In genomic region chr1:153168293-153168692, GRCm38 (mm10) we compare ENCODE assay signal across 16 mouse cellular contexts. TPM values are rescaled to one million over a fixed set of nuclear protein-coding genes. Genes with fewer than 3 reads are reported as not detected.
"Had no signal": no experiment of that assay in that cellular context is flagged by ENCODE, and none has a peak within 500 bp of the region (broad histone marks: within the 10 kb centered on the region; RNA-seq: fewer than 3 reads in every experiment).

No protein-coding gene starts in this region.

- H3K36me3 ChIP-seq: kidney, embryonic 15.5 days; limb, embryonic 12.5 days; midbrain, embryonic 10.5 days; neural tube, embryonic 15.5 days had no signal

- H3K4me2 ChIP-seq: kidney, embryonic 15.5 days; limb, embryonic 12.5 days; neural tube, embryonic 15.5 days had no signal

- DNase-seq: kidney, adult 2 months; kidney, postnatal 14 days; lung, adult 2 months; lung, postnatal 4 days; midbrain, embryonic 14.5 days; right cerebral cortex, adult 18-20 months; right cerebral cortex, postnatal 25 days; thymus, postnatal 4 days had no signal

- H3K9me3 ChIP-seq: kidney, embryonic 15.5 days; limb, embryonic 12.5 days; midbrain, embryonic 10.5 days; neural tube, embryonic 15.5 days had no signal

- H3K9ac ChIP-seq: kidney, embryonic 15.5 days; limb, embryonic 12.5 days; liver, embryonic 14.5 days; neural tube, embryonic 15.5 days had no signal

- H3K27ac ChIP-seq: kidney, embryonic 15.5 days; limb, embryonic 12.5 days; liver, embryonic 14.5 days; midbrain, embryonic 10.5 days; neural tube, embryonic 15.5 days; stomach, postnatal 0 days had no signal

- H3K4me3 ChIP-seq: kidney, embryonic 15.5 days; limb, embryonic 12.5 days; midbrain, embryonic 10.5 days; myocyte; neural tube, embryonic 15.5 days had no signal

- H3K27me3 ChIP-seq: kidney, embryonic 15.5 days; limb, embryonic 12.5 days had no signal

RNA-seq across cellular contexts. Expression of gene Lamc2, which starts 18.0 kb away (rescaled TPM):
- total RNA-seq: megakaryocyte, adult 5-6 weeks had no signal
